Mouse (Mus musculus) testis, adult 2 months (tissue): ENCODE data around the gene Mindy3. TPM values are rescaled to one million over a fixed set of nuclear protein-coding genes. Genes with fewer than 3 reads are reported as not detected.
"Not testable (repeated sequence)": the region's sequence is repeated elsewhere in the genome, so short reads cannot be mapped to it uniquely, and the experiment has no call there.

Experiments
- H3K27ac ChIP-seq: fragments of 200-500 bp; 2 replicates; pipeline ENCODE4 v1.5.1; 2012; ENCODE audit warnings: low read depth, low read length; ENCODE audit not compliant: control insufficient read depth, insufficient read depth
- H3K27me3 ChIP-seq: fragments of 200-500 bp; 2 replicates; pipeline ENCODE4 v1.6.1; 2012; ENCODE audit warnings: mild to moderate bottlenecking, low read length, moderate library complexity; ENCODE audit not compliant: control insufficient read depth, insufficient read depth
- H3K36me3 ChIP-seq: fragments of 200-500 bp; 2 replicates; pipeline ENCODE4 v1.6.1; 2012; ENCODE audit warnings: mild to moderate bottlenecking, low read length; ENCODE audit not compliant: control insufficient read depth, insufficient read depth
- H3K4me1 ChIP-seq: fragments of 200-500 bp; 2 replicates; pipeline ENCODE4 v1.6.1; 2012; ENCODE audit warnings: low read length; ENCODE audit not compliant: control insufficient read depth, insufficient read depth
- H3K4me3 ChIP-seq: fragments of 200-500 bp; 2 replicates; pipeline ENCODE4 v1.5.1; 2012; ENCODE audit warnings: low read depth, mild to moderate bottlenecking, low read length, moderate library complexity, mixed read lengths; ENCODE audit not compliant: control insufficient read depth
- CTCF ChIP-seq: fragments of 200-500 bp; IDR thresholded peaks from 2 replicates; pipeline ENCODE4 v1.5.1; 2012; ENCODE audit warnings: low read depth, mild to moderate bottlenecking, inconsistent platforms, low read length, moderate library complexity; ENCODE audit not compliant: control insufficient read depth, insufficient read depth, insufficient replicate concordance
- POLR2A ChIP-seq: fragments of 200-500 bp; IDR thresholded peaks from 2 replicates; pipeline ENCODE4 v1.6.1; 2012; ENCODE audit warnings: low read depth, mild to moderate bottlenecking, inconsistent platforms, low read length, moderate library complexity; ENCODE audit not compliant: control insufficient read depth
- polyA plus RNA-seq: library from polyadenylated mRNA; depleted of rRNA; stranded (reverse); fragments of >200 nt; gene quantifications from 2 replicates; pipeline ENCODE4 v1.2.3, GENCODE M21; 2012; rRNA removed

Mindy3 gene
- polyA plus RNA-seq: 29.0 and 30.1 TPM in 2 replicates

DNA sequence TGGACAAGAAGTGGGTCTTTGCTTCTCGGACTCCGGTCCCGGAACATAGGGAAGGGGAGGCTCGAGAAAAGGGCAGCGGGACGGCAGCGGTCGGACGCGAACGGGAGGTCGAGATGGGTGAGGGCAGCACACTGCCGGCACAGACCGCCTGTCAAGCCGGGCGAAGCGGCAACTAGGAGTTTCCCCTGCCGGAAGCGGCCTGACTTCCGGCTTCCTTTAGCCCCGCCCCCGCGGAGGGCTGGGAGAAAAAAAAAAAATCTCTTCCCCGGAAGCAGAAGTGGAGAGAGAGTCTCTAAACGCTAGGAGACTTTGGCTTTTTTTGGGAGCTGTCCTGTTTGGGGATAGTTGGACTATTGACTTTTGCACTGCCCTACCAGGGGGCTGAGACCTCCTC, at the start of gene Mindy3:
TSS of gene Mindy3 (minus strand) at position 209 of the 394 bp plus-strand sequence.
- Histone ChIP-seq H3K27ac (peak within 1 kb of the TSS; percentile 81), H3K4me1 (peaks cover 8% of the 10 kb centered on the region)
- peak; percentile 95 for TF ChIP-seq POLR2A
- no peak for TF ChIP-seq CTCF

DNA sequence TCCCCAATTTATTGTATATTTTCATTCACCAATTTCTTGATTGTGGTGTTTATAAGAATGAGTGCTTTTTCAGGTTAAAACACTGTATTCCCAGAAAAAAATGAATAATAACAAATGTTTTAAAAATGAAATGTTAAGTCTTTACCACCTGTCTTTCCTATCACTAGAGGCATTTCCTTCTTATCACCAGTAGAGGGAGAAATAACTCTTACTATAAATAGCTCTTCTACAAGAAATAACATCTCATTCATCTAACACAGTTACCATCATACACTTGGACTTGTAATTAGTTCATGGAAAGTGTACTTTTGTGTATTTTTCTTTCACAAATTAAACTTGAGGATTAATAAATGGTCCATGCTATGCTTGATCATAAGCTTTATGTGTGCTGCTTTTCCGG, 40.5 kb upstream of the Mindy3 start:
- TF ChIP-seq POLR2A: no peak
- no peak for TF ChIP-seq CTCF
- Histone ChIP-seq H3K4me3 (no peak overlapping the region), H3K27me3 (no peaks in the 10 kb centered on the region), H3K36me3 (no peaks in the 10 kb centered on the region), H3K4me1 (no peaks in the 10 kb centered on the region), H3K27ac (no peak overlapping the region)

More for the DNA sequence above, at the start of gene Mindy3:
- Histone ChIP-seq H3K4me3 (peak within 1 kb of the TSS; percentile 92), H3K27me3 (no peaks in the 10 kb centered on the region), H3K36me3 (no peaks in the 10 kb centered on the region)

DNA sequence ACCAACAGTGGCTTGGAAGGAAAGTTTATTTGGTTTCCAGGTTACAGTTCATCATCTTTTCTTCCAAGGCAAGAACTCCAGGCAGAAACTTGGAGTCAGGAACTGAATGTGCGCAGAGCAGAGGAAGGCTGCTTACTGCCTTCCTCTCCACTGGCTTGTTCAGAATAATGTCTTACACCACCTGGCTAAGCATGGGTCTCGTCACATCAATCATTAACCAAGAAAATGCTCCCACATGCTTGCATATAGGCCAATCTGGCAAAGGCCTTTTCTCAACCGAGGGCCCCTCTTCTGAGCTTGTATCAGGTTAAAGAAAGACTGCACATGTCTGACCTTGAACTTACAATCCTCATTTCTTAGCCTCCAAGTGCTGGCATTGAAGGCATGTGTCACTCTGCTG, 30.8 kb upstream of the Mindy3 start:
- Histone ChIP-seq H3K36me3 (no peaks in the 10 kb centered on the region), H3K4me1 (no peaks in the 10 kb centered on the region), H3K27ac (no peak overlapping the region), H3K27me3 (no peaks in the 10 kb centered on the region), H3K4me3 (no peak overlapping the region)
- TF ChIP-seq POLR2A (no peak), CTCF (no peak)

DNA sequence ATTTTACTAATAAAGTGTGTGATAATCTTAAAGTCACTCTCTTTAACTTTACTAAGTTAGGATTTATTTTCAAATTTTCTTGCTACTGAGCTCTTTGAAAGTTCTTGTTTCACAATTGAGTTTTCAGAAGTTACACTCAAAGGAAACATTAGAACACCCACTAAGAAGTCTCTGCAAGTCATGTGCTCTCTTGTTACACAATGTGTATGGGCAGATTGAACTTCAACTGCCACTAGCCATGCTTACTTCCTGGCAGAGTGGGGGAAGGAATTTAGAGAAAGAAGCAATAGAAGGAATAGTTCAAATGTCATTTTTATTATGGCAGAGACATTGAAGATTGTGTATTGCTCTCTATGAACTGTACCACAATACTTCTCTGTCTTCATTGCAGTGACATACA, 20.9 kb upstream of the Mindy3 start:
- H3K27me3 ChIP-seq: no peaks in the 10 kb centered on the region
- H3K4me3 ChIP-seq: no peak overlapping the region
- TF ChIP-seq POLR2A: no peak
- no peak for TF ChIP-seq CTCF

DNA sequence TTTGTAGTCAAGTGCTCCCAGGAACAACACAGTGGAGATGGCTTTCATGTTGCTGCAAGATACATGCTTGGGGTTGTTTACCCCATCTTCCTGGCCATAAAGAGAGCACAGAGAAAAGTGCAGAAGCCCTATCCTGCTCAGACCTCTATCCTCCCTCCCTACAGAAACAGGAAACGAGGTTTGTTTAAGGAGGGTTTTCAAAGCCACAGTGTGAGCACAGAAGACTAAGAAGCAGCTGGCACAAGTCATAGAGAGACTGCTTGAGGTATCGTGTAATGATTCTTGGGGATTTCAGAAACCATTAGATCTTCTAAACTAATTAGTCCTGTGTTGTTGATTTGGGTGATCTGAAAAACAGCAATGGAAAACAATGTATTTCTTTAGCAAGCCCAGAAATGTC, 20.3 kb upstream of the Mindy3 start:
- TF ChIP-seq CTCF (no peak), POLR2A (no peak)
- Histone ChIP-seq H3K4me1 (no peaks in the 10 kb centered on the region), H3K27ac (no peak overlapping the region), H3K27me3 (no peaks in the 10 kb centered on the region), H3K4me3 (no peak overlapping the region), H3K36me3 (no peaks in the 10 kb centered on the region)

More for the DNA sequence above, 20.9 kb upstream of the Mindy3 start:
- H3K36me3 ChIP-seq: no peaks in the 10 kb centered on the region
- no peaks in the 10 kb centered on the region for H3K4me1 ChIP-seq
- no peak overlapping the region for H3K27ac ChIP-seq

DNA sequence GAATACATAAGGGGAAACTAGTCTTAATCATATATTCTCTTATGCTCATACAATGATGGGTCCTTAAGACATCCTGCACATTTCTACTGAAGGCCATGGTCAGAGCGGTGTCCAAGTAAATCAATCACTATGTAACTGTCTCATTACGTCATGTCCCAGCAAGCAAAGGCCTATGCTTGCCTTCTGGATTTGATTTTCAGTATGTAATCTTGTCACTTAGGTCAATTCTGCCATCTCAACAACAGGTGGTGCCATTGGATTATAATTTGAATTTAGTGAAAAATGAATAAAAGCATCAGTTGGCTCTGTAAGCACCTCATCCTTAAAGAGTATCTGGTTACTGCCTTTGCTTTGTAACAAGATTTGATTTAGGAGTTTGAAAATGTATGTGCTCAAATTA, 18.9 kb upstream of the Mindy3 start:
- no peaks in the 10 kb centered on the region for H3K27me3 ChIP-seq
- no peak overlapping the region for H3K4me3 ChIP-seq
- no peaks in the 10 kb centered on the region for H3K4me1 ChIP-seq
- TF ChIP-seq CTCF (no peak), POLR2A (no peak)
- no peaks in the 10 kb centered on the region for H3K36me3 ChIP-seq
- no peak overlapping the region for H3K27ac ChIP-seq

DNA sequence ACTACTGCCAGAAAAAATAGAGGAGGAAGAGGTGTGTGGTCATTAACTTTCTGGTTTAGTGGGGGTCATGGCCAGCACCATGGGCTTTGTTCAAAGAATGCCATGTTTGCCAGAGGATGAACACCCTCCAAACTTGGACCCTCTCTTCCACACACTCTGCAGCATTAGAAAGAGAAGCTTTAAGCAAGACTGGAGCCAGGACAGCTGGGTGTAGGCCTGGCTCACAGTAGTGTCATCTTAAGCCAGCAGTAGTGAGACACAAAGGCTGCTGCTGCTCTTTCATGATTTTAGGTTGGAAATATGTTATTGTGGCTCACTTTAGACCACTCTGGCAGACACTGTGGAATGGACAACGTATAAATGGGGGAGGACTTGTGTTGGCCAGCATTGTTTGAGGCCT, 12.8 kb upstream of the Mindy3 start:
- Histone ChIP-seq H3K27ac (no peak overlapping the region), H3K4me1 (no peaks in the 10 kb centered on the region), H3K36me3 (no peaks in the 10 kb centered on the region), H3K4me3 (no peak overlapping the region), H3K27me3 (no peaks in the 10 kb centered on the region)
- TF ChIP-seq POLR2A: no peak
- no peak for TF ChIP-seq CTCF

DNA sequence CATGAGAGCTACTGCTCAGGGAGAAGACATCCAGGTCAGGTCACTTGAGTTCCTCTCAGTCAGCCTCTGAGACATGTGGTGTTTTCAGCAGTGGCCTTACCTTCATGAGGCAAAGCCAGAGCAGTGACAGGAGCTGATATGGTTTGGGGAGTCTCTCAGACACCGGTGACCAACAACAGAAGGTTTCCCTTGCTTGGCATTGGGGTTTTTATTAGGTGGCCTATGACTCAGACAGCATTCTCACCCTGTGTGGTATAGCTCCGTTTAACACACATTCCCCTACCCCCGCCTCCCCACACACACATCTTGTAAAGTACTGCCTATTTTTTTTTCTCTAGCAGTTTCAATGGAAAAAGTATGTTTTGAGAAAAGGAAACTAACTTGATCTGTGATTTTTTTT, 5.1 kb upstream of the Mindy3 start:
- Histone ChIP-seq H3K27ac (no peak overlapping the region), H3K27me3 (no peaks in the 10 kb centered on the region), H3K4me1 (peaks cover 3% of the 10 kb centered on the region), H3K4me3 (no peak overlapping the region), H3K36me3 (no peaks in the 10 kb centered on the region)
- TF ChIP-seq POLR2A (no peak), CTCF (no peak)

DNA sequence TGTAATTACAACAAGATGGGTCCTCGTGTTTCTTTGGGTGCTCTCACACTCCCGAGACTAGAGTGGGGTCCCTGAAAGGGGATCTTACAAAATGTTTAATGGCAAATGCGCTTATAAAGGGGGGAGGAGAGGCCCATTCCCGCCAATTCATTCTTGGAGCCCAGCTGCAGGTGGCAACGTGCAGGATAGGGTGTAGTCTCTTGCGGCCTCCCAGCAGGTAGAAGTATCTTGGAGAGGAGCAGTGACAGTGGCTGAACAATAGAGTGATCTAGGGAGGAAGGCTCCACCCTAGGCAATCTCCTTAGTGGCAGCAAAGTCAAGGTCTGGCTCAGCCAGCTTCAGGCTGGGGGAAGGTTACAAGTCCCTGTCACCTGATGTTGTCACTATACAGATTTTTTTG, 4.2 kb upstream of the Mindy3 start:
- H3K4me1 ChIP-seq, H3K36me3 ChIP-seq, H3K27me3 ChIP-seq, H3K27ac ChIP-seq, H3K4me3 ChIP-seq: not testable (repeated sequence)
